Mouse (Mus musculus): ENCODE data around the gene Map3k4. TPM values are rescaled to one million over a fixed set of nuclear protein-coding genes. Genes with fewer than 3 reads are reported as not detected.
A peak's percentile ranks its signal among the peaks of the same experiment; 100 is the strongest.

Gene Map3k4
- polyA plus RNA-seq, 1 experiment from 2014 or later, result 42.6 TPM

GRCm38 (mm10) chr17:12195604-12196003 is 123.0 kb downstream of the Map3k4 start:
- H3K27ac ChIP-seq, result peak overlapping the region; percentile 64
- H3K36me3 ChIP-seq, result peaks cover 28% of the 10 kb centered on the region
- H3K27me3 ChIP-seq, result no peaks in the 10 kb centered on the region
- ATAC-seq (ENCODE audit: low FRiP score, low read depth), result 0 out of 2 replicates have a peak, but pooled peaks have one; percentile 60
- peaks cover 23% of the 10 kb centered on the region for H3K4me1 ChIP-seq
- 0 out of 2 replicates have a peak overlapping the region, but pooled peaks have one; percentile 9 for H3K4me2 ChIP-seq (replicated peaks)
- 44% methylated on average over 10 of the region's 10 CpGs for WGBS
- peak overlapping the region; percentile 53 for H3K9ac ChIP-seq
- H3K9me3 ChIP-seq, result no peaks in the 10 kb centered on the region
- no peak overlapping the region for H3K4me3 ChIP-seq

- H3K9me3 ChIP-seq, result no peaks in the 10 kb centered on the region
- peaks cover 28% of the 10 kb centered on the region for H3K36me3 ChIP-seq
- ATAC-seq (ENCODE audit: low FRiP score, low read depth), result peak; percentile 86
Measured at GRCm38 (mm10) chr17:12195137-12195536, 123.5 kb downstream of the Map3k4 start.

GRCm38 (mm10) chr17:12187782-12188181 is 130.8 kb downstream of the Map3k4 start:
- peaks cover 10% of the 10 kb centered on the region; the same call in 1 of the 2 replicates for H3K4me1 ChIP-seq
- ATAC-seq (ENCODE audit: low FRiP score, low read depth), result no peak
- no peaks in the 10 kb centered on the region for H3K9me3 ChIP-seq
- H3K27ac ChIP-seq, result no peak overlapping the region
- H3K27me3 ChIP-seq, result no peaks in the 10 kb centered on the region
- H3K9ac ChIP-seq, result no peak overlapping the region
- no peak overlapping the region for H3K4me3 ChIP-seq
- WGBS, result 79% methylated on average over 1 of the region's 1 CpGs
- peaks cover 13% of the 10 kb centered on the region for H3K36me3 ChIP-seq
- no peak overlapping the region for H3K4me2 ChIP-seq (replicated peaks)

More at GRCm38 (mm10) chr17:12195137-12195536, 123.5 kb downstream of the Map3k4 start:
- peaks cover 22% of the 10 kb centered on the region for H3K4me1 ChIP-seq
- 11% methylated on average over 5 of the region's 5 CpGs for WGBS
- peak overlapping the region; percentile 64 for H3K27ac ChIP-seq
- peak overlapping the region; percentile 53 for H3K9ac ChIP-seq
- no peak overlapping the region for H3K4me3 ChIP-seq
- H3K4me2 ChIP-seq (replicated peaks), result peak overlapping the region; percentile 9; the same call in 1 of the 2 replicates
- H3K27me3 ChIP-seq, result no peaks in the 10 kb centered on the region

- Histone ChIP-seq H3K4me2 (replicated peaks) (no peak overlapping the region), H3K4me3 (no peak overlapping the region), H3K36me3 (peaks cover 13% of the 10 kb centered on the region), H3K27me3 (no peaks in the 10 kb centered on the region), H3K4me1 (peaks cover 10% of the 10 kb centered on the region; the same call in 1 of the 2 replicates), H3K9ac (no peak overlapping the region), H3K27ac (no peak overlapping the region), H3K9me3 (no peaks in the 10 kb centered on the region)
- ATAC-seq (ENCODE audit: low FRiP score, low read depth), result no peak
- WGBS, result 82% methylated on average over 3 of the region's 3 CpGs
Measured at GRCm38 (mm10) chr17:12186341-12186740, 132.3 kb downstream of the Map3k4 start.

- peaks cover 9% of the 10 kb centered on the region for H3K36me3 ChIP-seq
- H3K9me3 ChIP-seq, result no peaks in the 10 kb centered on the region
- 88% methylated on average over 4 of the region's 4 CpGs for WGBS
- no peak for ATAC-seq (ENCODE audit: low FRiP score, low read depth)
- no peaks in the 10 kb centered on the region for H3K27me3 ChIP-seq
- H3K9ac ChIP-seq, result no peak overlapping the region
- no peak overlapping the region for H3K4me3 ChIP-seq
- H3K4me1 ChIP-seq, result peaks cover 10% of the 10 kb centered on the region; the same call in 1 of the 2 replicates
- no peak overlapping the region for H3K27ac ChIP-seq
- no peak overlapping the region for H3K4me2 ChIP-seq (replicated peaks)
Measured at GRCm38 (mm10) chr17:12185855-12186254, 132.7 kb downstream of the Map3k4 start.

- peaks cover 3% of the 10 kb centered on the region; the same call in 1 of the 2 replicates for H3K36me3 ChIP-seq
- H3K9me3 ChIP-seq, result no peaks in the 10 kb centered on the region
- ATAC-seq (ENCODE audit: low FRiP score, low read depth), result no peak
- H3K27me3 ChIP-seq, result no peaks in the 10 kb centered on the region
- H3K9ac ChIP-seq, result no peak overlapping the region
- no peak overlapping the region for H3K27ac ChIP-seq
- no peak overlapping the region for H3K4me3 ChIP-seq
- H3K4me1 ChIP-seq, result peaks cover 18% of the 10 kb centered on the region; the same call in 1 of the 2 replicates
- no peak overlapping the region for H3K4me2 ChIP-seq (replicated peaks)
- WGBS, result 77% methylated on average over 8 of the region's 8 CpGs
Measured at GRCm38 (mm10) chr17:12184283-12184682, 134.3 kb downstream of the Map3k4 start.

- WGBS, result 73% methylated on average over 5 of the region's 5 CpGs
- no peaks in the 10 kb centered on the region for H3K27me3 ChIP-seq
- H3K36me3 ChIP-seq, result peaks cover 4% of the 10 kb centered on the region; the same call in 1 of the 2 replicates
- no peak overlapping the region for H3K9ac ChIP-seq
- peaks cover 23% of the 10 kb centered on the region for H3K4me1 ChIP-seq
- no peak overlapping the region for H3K4me2 ChIP-seq (replicated peaks)
- no peak overlapping the region for H3K27ac ChIP-seq
- H3K9me3 ChIP-seq, result no peaks in the 10 kb centered on the region
- no peak for ATAC-seq (ENCODE audit: low FRiP score, low read depth)
- no peak overlapping the region for H3K4me3 ChIP-seq
Measured at GRCm38 (mm10) chr17:12182702-12183485, 135.7 kb downstream of the Map3k4 start.

- Histone ChIP-seq H3K4me3 (no peak overlapping the region), H3K27me3 (no peaks in the 10 kb centered on the region), H3K9me3 (peaks cover 11% of the 10 kb centered on the region), H3K4me1 (peaks cover 16% of the 10 kb centered on the region), H3K9ac (no peak overlapping the region), H3K36me3 (peaks cover 24% of the 10 kb centered on the region), H3K27ac (no peak overlapping the region), H3K4me2 (replicated peaks) (no peak overlapping the region)
- no peak for ATAC-seq (ENCODE audit: low FRiP score, low read depth)
- WGBS, result 72% methylated on average over 2 of the region's 2 CpGs
Measured at GRCm38 (mm10) chr17:12179766-12180165, 138.8 kb downstream of the Map3k4 start.

- no peak overlapping the region for H3K9ac ChIP-seq
- no peak overlapping the region for H3K4me3 ChIP-seq
- WGBS, result 84% methylated on average over 7 of the region's 7 CpGs
- ATAC-seq (ENCODE audit: low FRiP score, low read depth), result no peak
- H3K27ac ChIP-seq, result no peak overlapping the region
- H3K36me3 ChIP-seq, result peaks cover 28% of the 10 kb centered on the region
- peaks cover 16% of the 10 kb centered on the region for H3K4me1 ChIP-seq
- H3K4me2 ChIP-seq (replicated peaks), result no peak overlapping the region
- H3K9me3 ChIP-seq, result peaks cover 11% of the 10 kb centered on the region
- no peaks in the 10 kb centered on the region for H3K27me3 ChIP-seq
Measured at GRCm38 (mm10) chr17:12179339-12179738, 139.3 kb downstream of the Map3k4 start.

Other genes starting within 250 kb of the Map3k4 start
- 38.8 and 40.1 TPM in 2 replicates for gene Agpat4, start 200.1 kb downstream of the Map3k4 start, polyA plus RNA-seq (2015; fragmentation: Nextera tagmentation; extraction: Ambion mirVana)
- 0.08 and 0.43 TPM in 2 replicates for gene Plg, start 59.8 kb upstream of the Map3k4 start, polyA plus RNA-seq (2015; fragmentation: Nextera tagmentation; extraction: Ambion mirVana)
- 0.65 and 0.66 TPM in 2 replicates for gene Slc22a3, start 188.9 kb upstream of the Map3k4 start, polyA plus RNA-seq (2015; fragmentation: Nextera tagmentation; extraction: Ambion mirVana)